Mouse (Mus musculus) brain, adult 2 months (tissue): Measurements from ENCODE around the gene Ifnar2.
"Not testable (repeated sequence)": the region's sequence is repeated elsewhere in the genome, so short reads cannot be mapped to it uniquely, and the experiment has no call there.

Experiments used
- DNase-seq: peaks from one replicate; pipeline ENCODE4 v3.0.0; 2011; ENCODE audit warnings: low read depth, low spot score

Gene Ifnar2

DNA sequence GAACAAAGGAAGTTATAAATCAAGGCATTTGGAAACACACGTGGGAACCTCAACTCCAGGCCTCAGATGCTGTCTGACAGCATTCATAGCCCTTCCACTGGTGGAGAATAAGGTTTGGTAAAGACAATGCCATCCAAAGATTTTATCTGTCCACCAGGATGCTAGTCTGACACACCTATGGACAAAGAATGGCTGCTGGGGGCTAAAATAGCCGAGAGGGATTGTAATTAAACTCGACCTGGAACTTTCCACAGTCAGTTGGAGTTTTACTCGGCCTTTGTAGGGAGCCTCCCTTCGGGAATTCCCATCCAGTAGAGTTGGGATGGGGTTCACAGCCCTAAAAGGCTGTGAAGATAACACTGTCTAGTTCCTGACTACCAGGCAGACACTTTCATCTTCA, 54.9 kb downstream of the Ifnar2 start:
- no peak for DNase-seq

DNA sequence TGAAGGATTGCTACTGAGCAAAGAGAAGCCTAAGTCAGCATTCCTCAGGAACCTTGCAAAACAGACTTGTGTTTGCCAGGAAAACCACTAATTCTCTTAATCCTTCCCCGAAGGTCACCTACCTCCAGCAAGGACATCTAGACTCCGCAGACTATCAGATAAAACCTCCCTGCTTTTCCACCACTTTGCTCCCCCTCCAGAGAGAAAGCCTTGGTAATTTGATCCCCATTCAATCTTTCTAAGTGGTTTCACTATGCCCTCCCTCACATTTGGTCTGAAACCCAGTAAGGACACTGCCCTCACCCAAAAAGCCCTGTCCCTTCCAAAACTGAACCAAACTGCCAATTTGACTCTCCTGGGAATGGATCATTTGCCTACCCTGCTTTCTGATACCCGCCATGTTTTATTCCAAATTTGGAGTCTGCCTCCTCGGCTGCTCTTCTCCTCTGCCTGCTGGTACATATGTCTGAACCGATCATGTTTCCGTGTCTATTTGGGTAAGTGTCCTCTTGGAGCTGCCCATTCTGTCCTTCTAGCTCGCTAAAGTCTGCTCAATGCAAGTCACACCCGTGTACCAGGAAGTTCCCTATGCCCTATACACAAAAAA, 55.8 kb downstream of the Ifnar2 start:
- no peak for DNase-seq

DNA sequence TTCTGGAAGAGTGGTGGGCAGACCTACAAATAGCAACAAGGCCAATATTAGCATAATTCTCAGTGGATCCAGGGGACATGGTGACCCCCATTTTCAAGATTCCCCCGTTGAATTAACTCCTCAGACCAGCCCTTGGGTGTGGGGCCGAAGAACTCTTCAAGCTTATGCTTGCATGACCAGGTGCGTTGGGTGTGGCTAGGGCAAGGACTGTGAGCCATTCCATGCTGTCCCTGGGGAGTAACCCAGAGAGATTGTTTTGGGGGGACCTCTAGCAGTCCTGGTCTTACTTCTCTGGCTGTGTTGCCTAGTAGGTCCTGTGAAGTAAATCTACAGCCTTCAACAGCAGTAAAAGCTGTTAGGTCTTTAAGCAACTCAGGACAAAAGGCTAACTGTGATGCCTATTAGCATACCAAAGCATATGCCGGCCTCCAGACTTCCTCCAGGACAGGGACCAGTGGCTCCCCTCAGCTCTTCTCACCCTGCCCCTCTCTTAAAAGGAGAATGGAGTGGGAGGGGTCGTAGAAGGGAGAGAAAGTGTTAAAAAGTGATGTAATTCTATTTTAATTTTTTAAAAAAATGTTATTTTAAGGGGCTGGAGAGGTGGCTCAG, 60.2 kb downstream of the Ifnar2 start:
- DNase-seq = no peak

DNA sequence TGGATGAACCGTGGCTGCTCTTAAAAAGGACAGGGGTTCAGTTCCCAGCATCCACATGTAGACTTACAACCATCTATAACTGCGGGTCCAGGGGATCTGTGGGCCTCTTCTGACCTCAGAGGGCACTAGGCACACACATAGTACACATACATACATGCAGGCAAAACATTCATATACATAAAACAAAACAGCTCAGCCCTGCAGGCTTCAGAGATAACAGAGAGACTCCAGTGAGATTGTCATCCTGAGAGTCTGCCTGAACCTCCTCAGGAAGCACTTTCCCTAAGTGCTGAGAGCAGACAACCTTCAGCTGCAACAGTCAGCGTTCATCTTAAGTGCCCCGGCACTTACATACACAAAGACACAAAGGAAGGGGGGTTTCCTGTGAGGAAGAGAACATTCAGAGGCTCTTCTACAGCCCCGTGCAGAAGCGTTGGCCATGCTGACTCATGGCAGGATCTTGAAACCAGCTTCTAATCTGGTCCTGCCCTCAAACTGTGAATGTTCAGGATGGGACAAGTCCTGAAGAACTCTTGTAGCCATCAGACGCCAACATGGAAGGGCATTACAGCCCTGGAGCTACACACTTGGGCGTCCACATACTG, 60.8 kb downstream of the Ifnar2 start:
- no peak for DNase-seq

DNA sequence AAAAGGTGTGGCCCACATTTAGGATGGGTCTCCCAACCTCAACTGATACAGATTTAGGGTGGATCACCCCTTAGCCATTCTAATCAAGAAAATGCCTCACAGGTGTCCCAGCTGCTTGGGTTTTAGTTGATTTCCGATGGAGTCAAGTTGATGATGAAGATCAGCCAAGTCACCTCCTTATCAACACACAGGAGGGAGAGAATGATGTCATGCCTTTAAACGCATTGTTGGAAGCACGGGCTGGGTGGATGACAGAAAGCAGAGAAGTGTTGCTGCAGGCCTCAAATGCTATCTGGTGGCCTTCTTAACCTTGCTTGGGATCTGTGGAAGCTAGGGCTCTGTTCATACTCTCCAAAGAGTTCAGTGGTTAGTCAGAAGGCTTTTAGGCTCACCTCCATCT, 61.5 kb downstream of the Ifnar2 start:
- no peak for DNase-seq

DNA sequence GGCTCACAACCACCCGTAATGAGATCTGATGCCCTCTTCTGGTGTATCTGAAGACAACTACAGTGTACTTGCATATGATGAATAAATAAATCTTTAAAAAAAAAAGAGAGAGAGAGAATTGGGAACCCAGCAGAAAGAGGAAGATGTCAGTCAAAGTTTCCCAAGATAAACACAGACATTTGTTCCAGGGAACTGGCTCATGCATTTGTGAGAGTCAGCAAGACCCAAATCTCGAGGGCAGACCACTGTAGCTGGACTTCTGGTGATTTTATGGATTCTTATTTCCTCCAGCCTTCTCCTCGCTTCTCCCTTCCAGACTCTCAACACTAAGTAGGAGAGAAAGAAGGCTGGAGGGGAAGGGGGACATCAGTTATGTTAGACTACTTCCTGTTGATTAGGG, 65.5 kb downstream of the Ifnar2 start:
- no peak for DNase-seq

DNA sequence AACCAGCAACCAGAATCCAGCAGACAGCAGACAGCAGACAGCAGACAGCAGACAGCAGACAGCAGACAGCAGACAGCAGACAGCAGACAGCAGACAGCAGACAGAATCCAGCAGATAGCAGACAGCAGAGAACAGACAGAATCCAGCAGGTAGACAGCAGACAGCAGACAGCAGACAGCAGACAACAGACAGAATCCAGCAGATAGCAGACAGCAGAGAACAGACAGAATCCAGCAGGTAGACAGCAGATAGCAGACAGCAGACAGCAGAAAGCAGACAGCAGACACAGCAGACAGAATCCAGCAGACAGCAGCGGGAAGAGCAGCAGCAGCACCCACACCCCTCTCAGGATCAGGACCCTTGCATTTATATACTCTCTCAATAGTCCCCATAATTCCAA, 66.0 kb downstream of the Ifnar2 start:
- not testable (repeated sequence) for DNase-seq

DNA sequence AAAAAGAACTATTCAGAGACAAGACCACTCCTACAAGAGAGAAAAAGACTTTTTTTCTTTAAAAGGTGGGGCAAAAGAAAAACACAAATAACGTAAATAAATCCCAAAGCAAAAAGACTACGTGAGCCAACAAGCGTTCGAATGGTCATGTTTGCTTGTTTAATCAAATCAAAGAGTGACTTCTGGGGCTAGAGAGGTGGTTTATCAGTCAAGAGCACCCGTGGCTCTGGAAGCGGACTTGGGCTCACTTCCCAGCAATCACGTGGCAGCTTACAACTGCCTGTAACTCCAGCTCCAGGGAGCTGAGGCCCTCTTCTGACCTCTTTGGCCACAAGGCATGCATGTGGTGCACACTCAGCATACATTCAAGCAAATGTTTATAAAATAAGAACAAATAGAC, 68.8 kb downstream of the Ifnar2 start:
- peak; percentile 35 for DNase-seq

DNA sequence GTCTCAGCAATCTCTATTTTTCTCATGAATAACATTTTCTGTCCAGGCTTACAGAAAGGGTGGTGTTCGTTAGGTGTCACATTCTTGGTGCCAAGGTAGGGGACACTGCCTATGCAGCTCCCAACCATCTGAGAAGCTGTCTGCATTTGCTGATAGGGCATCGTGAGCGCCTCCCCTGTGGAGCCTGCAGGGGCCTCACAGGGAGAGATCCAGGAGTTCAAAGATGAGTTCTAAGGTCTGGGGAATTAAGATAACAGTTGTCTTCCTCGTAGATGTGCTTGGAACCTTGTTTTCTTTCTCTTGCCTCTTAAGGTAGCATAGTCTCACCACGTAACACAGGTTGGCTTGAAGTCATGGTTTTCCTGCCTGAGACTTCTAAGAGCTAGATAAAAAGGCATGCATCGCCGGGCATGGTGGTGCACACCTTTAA, 69.2 kb downstream of the Ifnar2 start:
- DNase-seq = no peak

DNA sequence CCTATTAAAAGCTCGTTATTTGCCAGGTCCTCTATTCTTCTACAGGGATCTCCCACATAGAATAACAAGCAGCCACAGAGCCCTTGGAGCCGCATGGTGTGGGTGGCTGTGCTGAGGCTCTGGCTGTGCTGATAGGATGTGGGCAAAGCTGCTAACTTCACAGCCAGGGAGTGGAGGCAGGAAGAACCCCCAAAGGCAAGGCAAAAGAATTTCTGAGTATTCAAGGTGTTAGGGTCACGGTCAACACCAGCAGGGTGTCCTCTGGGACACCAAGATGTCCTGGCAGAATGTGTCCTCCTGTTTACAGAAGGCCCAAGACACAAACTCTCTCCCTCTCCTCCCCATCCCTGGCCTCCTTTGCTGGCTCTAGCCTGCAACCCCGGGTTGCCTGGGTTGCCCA, 69.9 kb downstream of the Ifnar2 start:
- peak; percentile 66 for DNase-seq

DNA sequence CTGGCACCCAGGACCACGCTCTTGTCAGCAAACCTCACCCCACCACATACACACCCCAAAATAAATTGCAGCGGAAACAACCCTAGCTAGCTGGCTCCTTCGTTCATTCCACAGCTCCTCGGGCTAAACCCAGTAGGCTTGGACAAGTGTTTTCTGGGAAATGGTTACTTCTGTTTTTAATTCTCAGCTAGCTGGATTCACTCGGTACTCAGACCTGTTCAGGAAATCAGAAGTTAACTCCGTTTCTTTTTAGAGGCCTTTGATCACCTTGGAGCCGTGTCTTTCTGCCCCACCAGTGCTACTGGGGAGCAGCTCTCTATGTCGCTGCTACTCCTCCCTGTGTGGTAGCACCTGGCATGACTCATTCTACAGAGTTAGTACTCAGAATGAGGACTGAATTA, 70.6 kb downstream of the Ifnar2 start:
- peak; percentile 40 for DNase-seq

DNA sequence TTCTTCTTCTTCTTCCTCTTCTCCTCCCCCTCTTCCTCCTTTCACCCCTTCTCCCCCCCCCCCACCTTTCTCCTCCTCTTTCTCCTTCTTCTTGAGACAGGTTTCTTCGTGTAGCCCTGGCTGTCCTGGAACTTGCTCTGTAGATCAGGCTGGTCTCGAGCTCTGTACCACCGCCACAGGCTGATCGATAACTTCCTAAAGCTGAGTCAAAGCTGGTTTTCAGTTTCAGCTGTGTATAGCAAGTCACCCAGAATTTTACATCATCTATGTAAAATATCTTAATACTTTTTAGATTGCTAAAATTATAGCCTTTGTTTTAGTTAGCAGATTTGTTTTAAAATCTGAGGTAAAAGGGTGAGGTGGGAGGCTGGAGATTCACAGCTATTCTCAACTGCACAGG, 72.3 kb downstream of the Ifnar2 start:
- DNase-seq = no peak

DNA sequence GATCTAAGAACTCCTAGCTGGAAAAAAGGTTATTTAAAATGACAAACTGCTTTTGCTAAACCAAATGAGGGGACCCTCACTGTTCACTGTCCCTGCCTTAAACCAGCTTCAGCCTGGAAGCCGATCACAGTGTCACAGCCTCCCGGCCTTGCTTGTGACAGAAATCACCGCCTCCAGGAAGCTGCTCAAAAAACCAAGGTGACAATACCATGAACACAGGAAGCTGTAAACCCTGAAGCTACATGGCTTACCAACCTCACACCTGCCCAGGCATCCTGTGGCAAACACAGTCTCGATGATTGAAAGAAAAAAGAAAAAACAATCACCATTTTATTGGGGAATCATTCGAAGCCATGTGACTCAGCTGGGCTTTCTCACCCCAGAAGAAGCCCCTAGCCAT, 73.0 kb downstream of the Ifnar2 start:
- DNase-seq = no peak

DNA sequence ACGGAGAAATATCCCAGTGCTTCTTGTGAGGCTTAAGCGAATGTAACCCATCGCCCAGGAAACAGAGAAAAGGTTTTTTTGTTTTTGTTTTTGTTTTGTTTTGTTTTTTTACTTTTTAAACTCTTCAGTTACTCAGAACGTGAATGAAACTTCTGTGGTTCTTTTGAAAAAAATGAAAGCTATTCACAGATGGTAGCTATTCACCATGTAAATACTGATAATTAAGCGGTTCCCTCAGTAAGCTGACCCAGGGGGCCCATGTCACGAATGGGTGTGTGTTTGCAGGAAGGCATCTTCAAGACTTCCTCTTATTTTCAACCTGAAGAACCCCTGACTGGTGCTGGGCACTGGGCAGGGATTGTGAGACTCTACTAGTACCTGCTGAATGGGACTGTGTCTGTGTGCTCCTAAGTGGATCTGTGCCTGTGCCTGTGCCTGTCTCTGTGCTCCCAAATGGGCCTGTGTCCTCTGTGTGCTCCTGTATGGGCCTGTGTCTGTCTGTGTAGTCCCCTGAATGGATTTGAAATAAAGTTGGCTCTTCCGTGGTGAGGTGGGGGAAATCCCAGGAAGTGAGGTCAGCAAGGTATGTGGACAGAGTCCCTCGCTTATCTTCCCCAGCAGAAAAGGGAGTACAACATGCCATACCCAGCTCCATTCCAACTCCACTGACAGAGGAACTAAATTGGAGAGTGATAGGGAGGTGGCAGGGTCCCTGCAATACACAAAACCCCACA, 74.4 kb downstream of the Ifnar2 start:
- DNase-seq = no peak

DNA sequence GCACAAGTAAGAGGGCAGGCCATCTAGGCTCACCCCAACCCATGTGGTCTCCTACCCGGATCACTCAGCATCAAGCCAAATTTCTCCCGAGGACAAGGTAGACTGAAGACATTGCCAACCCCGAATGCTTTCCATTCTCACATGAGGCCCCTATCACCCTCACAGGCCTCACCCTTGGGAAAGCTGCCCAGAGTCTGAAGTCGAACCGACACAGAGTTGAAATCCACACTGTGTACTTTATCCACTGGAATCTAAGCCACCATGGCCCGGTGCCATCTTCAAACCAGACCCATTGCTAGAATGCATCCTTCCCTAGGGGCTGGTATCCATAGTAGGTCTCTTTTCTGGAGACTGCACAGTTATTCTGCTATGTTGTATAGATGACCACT, 74.9 kb downstream of the Ifnar2 start:
- no peak for DNase-seq

DNA sequence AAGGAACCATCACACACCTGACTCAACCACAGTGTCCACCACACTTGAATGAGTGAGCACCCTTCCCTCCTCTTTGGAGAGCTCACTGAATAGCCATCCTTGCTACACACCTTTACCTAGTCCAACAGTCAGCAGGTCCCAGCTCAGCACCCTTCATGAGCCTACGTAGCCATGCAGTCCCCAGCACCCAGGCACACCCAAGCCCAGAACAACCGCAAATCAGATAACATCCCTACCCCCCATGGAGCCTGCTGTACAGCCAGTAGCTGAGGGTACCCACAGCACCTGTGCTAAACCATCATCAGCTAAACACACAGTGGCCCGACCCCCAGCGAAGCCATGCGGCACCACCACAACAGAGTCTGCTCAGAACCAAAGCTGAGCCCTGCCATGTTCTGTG, 75.5 kb downstream of the Ifnar2 start:
- DNase-seq = no peak

DNA sequence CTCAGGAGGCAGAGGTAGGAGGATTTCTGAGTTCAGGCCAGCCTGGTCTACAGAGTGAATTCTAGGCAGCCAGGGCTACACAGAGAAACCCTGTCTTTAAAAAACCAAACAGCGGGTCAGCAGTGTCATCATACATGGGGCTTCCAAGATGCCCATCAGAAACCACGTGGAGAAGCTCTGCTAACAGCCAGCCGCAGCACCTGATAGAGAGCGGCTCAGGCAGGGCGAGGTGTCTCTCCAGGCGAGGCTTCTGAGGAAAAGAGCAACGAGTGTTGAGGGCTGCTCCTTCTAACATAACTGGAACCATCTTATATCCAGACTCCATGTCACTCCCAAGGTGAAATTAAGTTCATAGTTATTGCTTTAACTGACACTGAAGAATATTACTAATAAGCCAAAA, 76.3 kb downstream of the Ifnar2 start:
- DNase-seq = no peak

DNA sequence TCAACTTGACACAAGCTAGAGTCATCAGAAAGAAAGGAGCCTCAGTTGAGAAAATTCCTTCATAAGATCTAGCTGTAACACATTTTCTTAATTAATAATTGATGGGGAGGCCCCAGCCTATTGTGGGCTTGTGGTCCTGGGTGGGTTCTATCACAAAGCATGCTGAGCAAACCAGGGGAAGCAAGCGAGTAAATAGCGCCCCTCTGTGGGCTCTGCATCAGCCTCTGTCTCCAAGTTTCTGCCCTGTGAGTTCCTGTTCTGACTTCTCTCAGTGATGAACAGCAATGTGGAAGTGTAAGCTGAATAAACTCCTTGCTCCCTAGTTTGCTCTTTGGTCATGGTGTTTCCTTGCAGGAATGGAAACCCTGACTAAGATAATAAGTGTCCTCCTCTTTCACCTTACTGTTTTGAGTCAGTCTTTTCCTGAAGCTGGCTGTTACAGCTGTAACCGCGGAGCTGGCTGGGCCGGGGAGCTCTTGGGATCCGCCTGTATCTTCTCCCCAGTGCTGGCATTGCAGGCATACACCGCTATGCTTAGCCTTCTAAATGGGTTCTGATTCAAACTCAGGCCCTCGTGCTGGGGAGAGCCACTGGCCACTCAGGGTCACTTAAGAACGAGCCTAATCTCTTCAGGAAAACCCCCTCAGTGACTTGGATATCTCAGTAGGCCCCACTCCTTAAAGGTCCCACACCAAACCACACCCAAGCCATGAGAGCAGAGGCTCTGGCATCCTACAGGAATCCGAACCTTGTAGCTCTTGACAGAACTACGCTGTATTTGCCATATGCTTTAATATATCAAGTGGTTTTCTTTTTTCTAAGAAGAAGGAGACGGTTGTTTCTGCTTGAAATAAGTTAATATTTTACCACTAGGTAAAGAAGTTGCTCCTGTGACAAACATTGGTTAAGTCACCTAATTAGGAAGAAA, 77.8 kb downstream of the Ifnar2 start:
- DNase-seq = no peak

DNA sequence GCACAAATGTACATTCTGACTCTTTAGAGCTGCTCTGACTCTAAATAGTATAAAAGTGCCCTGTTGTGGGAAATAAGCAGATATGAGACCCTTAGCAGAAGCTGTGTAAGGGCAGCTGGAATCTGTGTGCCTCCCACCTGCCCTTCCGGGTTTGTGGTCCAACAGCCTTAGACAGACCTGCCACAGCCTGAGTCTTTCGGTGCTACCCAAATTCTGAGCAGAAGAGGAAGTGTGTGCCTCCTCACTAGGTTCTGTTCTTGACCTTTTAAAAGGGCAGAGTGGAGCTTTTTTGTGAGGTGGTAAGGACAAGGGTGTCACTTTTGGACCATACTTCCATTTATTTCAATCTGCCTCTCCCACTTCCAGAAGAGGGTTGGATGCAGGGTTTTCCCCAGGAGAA, 79.4 kb downstream of the Ifnar2 start:
- no peak for DNase-seq

DNA sequence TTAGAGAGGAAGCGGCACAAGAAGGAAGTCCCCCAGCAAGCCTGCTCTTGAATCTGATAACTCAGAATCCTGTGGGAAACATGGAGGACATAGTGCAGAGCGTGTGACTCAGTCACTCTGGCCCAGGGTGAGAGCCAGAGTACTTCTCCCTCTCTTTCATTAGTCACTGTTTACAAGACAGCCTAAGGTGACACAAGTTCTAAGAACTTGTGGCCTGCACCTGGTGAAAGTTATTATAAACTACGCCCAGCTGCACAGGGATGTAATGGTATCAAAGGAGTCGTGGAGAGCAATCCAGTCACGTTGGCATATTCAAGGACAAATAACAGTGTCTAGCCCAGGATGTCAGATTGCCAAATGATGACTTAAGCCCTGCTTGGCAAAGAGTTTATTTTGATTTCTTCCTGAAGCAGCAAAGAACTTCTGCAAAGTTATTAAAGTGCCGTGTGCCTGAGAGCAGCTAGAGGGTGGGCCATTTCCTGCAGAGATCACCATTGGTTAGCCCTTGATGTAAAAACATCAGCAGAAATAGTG, 79.8 kb downstream of the Ifnar2 start:
- DNase-seq = no peak
